ENCODE assay signal across 8 mouse cellular contexts in genomic region chr19:3906326-3906725, GRCm38 (mm10). TPM values are rescaled to one million over a fixed set of nuclear protein-coding genes. Genes with fewer than 3 reads are reported as not detected.
DNase-seq lines count a peak whose midpoint lies in the region; ATAC-seq and TF ChIP-seq lines count a peak whose summit lies in the region.

No protein-coding gene starts in this region.

- peak overlapping the region; percentile 93 for H3K27ac ChIP-seq in kidney, embryonic 16.5 days (ENCODE audit: low read length)
- H3K27ac ChIP-seq in hindbrain, postnatal 0 days, result 0 out of 2 replicates have a peak overlapping the region, but pooled peaks have one; percentile 51
- no peak overlapping the region for H3K27ac ChIP-seq in midbrain, postnatal 0 days (ENCODE audit: low read depth, low read length)

- H3K9me3 ChIP-seq in kidney, embryonic 16.5 days (ENCODE audit: low read length), result no peaks in the 10 kb centered on the region
- no peaks in the 10 kb centered on the region for H3K9me3 ChIP-seq in hindbrain, postnatal 0 days (ENCODE audit: low read length)
- H3K9me3 ChIP-seq in midbrain, postnatal 0 days (ENCODE audit: low read length), result no peaks in the 10 kb centered on the region

- H3K27me3 ChIP-seq in kidney, embryonic 16.5 days (ENCODE audit: insufficient read depth, low read length), result no peaks in the 10 kb centered on the region
- H3K27me3 ChIP-seq in hindbrain, postnatal 0 days (ENCODE audit: insufficient read depth, low read length), result no peaks in the 10 kb centered on the region
- H3K27me3 ChIP-seq in midbrain, postnatal 0 days (ENCODE audit: insufficient read depth, low read length), result no peaks in the 10 kb centered on the region

- H3K36me3 ChIP-seq in kidney, embryonic 16.5 days (ENCODE audit: insufficient read depth, low read length), result peaks cover 56% of the 10 kb centered on the region
- H3K36me3 ChIP-seq in hindbrain, postnatal 0 days (ENCODE audit: insufficient read depth, low read length), result peaks cover 21% of the 10 kb centered on the region
- H3K36me3 ChIP-seq in midbrain, postnatal 0 days (ENCODE audit: insufficient read depth, low read length), result peaks cover 25% of the 10 kb centered on the region; the same call in 1 of the 2 replicates

- WGBS in kidney, embryonic 16.5 days, result 19% methylated on average over 10 of the region's 10 CpGs
- WGBS in hindbrain, postnatal 0 days, result 42% methylated on average over 10 of the region's 10 CpGs
- 56% methylated on average over 10 of the region's 10 CpGs for WGBS in midbrain, postnatal 0 days

- H3K4me1 ChIP-seq in kidney, embryonic 16.5 days (ENCODE audit: insufficient read depth, low read length), result peaks cover 38% of the 10 kb centered on the region
- H3K4me1 ChIP-seq in hindbrain, postnatal 0 days (ENCODE audit: insufficient read depth, low read length), result peaks cover 10% of the 10 kb centered on the region; the same call in 1 of the 2 replicates
- peaks cover 4% of the 10 kb centered on the region; the same call in 1 of the 2 replicates for H3K4me1 ChIP-seq in midbrain, postnatal 0 days (ENCODE audit: insufficient read depth, low read length)

- H3K4me2 ChIP-seq in kidney, embryonic 16.5 days (replicated peaks; ENCODE audit: low read depth, low read length), result peak overlapping the region; percentile 83
- peak overlapping the region; percentile 81 for H3K4me2 ChIP-seq in hindbrain, postnatal 0 days (ENCODE audit: low read depth, low read length)
- peak overlapping the region; percentile 86 for H3K4me2 ChIP-seq in midbrain, postnatal 0 days (ENCODE audit: low read depth, low read length, poor library complexity, severe bottlenecking)

- H3K4me3 ChIP-seq in kidney, embryonic 16.5 days (ENCODE audit: low read length), result peak overlapping the region; percentile 70
- H3K4me3 ChIP-seq in hindbrain, postnatal 0 days (ENCODE audit: low read length), result peak overlapping the region; percentile 46
- peak overlapping the region; percentile 44 for H3K4me3 ChIP-seq in midbrain, postnatal 0 days (ENCODE audit: low read depth, low read length)

- TF ChIP-seq CTCF in hindbrain, postnatal 0 days (IDR thresholded peaks at IDR 0.05; ENCODE audit: low read depth), result no peak
- TF ChIP-seq CTCF in midbrain, postnatal 0 days (IDR thresholded peaks at IDR 0.05), result no peak

- no peak for DNase-seq in kidney, adult 18-20 months
- DNase-seq in NIH3T3 (ENCODE audit: low read depth), result peak; percentile 45
- no peak for DNase-seq in hindbrain, postnatal 0 days (ENCODE audit: low spot score)
- no peak for DNase-seq in midbrain, postnatal 0 days (ENCODE audit: low spot score)
- DNase-seq in frontal cortex, postnatal 25 days (ENCODE audit: low spot score in 2 of 2), result no peak
- no peak for DNase-seq in ovary, postnatal 10 days (ENCODE audit: low spot score)

- H3K9ac ChIP-seq in kidney, embryonic 16.5 days (replicated peaks; ENCODE audit: low read length), result peak overlapping the region; percentile 78
- peak overlapping the region; percentile 53 for H3K9ac ChIP-seq in hindbrain, postnatal 0 days (replicated peaks; ENCODE audit: low read length)
- peak overlapping the region; percentile 54 for H3K9ac ChIP-seq in midbrain, postnatal 0 days (replicated peaks; ENCODE audit: low read length, poor library complexity, severe bottlenecking)

- 0 out of 2 replicates have a peak, but pooled peaks have one; percentile 1 for ATAC-seq in kidney, embryonic 16.5 days (ENCODE audit: low FRiP score, low TSS enrichment)
- ATAC-seq in hindbrain, postnatal 0 days, result 0 out of 2 replicates have a peak, but pooled peaks have one; percentile 10
- no peak for ATAC-seq in midbrain, postnatal 0 days (ENCODE audit: low FRiP score)
- ATAC-seq in megakaryocyte progenitor cell, adult 5-6 weeks (replicated peaks; ENCODE audit: poor library complexity), result no peak

RNA-seq across cellular contexts. Expression of gene Tcirg1, which starts 0.6 kb away (rescaled TPM):
- polyA plus RNA-seq in kidney, embryonic 16.5 days (2015; fragmentation: Nextera tagmentation; extraction: Ambion mirVana), result 56.1 and 62.7 TPM in 2 replicates
- total RNA-seq in hindbrain, postnatal 0 days (2014; rRNA removed), result 35.4 and 44.0 TPM in 2 replicates
- polyA plus RNA-seq in hindbrain, postnatal 0 days (2015; fragmentation: Nextera tagmentation; extraction: Ambion mirVana), result 16.8 and 17.3 TPM in 2 replicates
- 26.0 and 37.5 TPM in 2 replicates for total RNA-seq in midbrain, postnatal 0 days (2014; rRNA removed)
- polyA plus RNA-seq in midbrain, postnatal 0 days (2015; fragmentation: Nextera tagmentation; extraction: Ambion mirVana), result 13.2 and 14.1 TPM in 2 replicates
- 122 and 178 TPM in 2 replicates for total RNA-seq in megakaryocyte progenitor cell, adult 5-6 weeks (2015)
- 208 and 211 TPM in 2 replicates for total RNA-seq in megakaryocyte progenitor cell, adult 5-6 weeks (2017)

RNA-seq across cellular contexts. Expression of gene Ndufs8, which starts 6.2 kb away (rescaled TPM):
- polyA plus RNA-seq in kidney, embryonic 16.5 days (2015; fragmentation: Nextera tagmentation; extraction: Ambion mirVana), result 365 and 401 TPM in 2 replicates
- total RNA-seq in hindbrain, postnatal 0 days (2014; rRNA removed), result 212 and 221 TPM in 2 replicates
- 366 and 367 TPM in 2 replicates for polyA plus RNA-seq in hindbrain, postnatal 0 days (2015; fragmentation: Nextera tagmentation; extraction: Ambion mirVana)
- total RNA-seq in midbrain, postnatal 0 days (2014; rRNA removed), result 165 and 197 TPM in 2 replicates
- polyA plus RNA-seq in midbrain, postnatal 0 days (2015; fragmentation: Nextera tagmentation; extraction: Ambion mirVana), result 292 and 333 TPM in 2 replicates
- 239 and 257 TPM in 2 replicates for total RNA-seq in megakaryocyte progenitor cell, adult 5-6 weeks (2015)
- total RNA-seq in megakaryocyte progenitor cell, adult 5-6 weeks (2017), result 65.6 and 86.1 TPM in 2 replicates

RNA-seq across cellular contexts. Expression of gene Aldh3b1, which starts 23.3 kb away (rescaled TPM):
- 3.9 and 5.1 TPM in 2 replicates for polyA plus RNA-seq in kidney, embryonic 16.5 days (2015; fragmentation: Nextera tagmentation; extraction: Ambion mirVana)
- total RNA-seq in hindbrain, postnatal 0 days (2014; rRNA removed), result 2.2 and 3.0 TPM in 2 replicates
- 3.5 and 4.3 TPM in 2 replicates for polyA plus RNA-seq in hindbrain, postnatal 0 days (2015; fragmentation: Nextera tagmentation; extraction: Ambion mirVana)
- 1.3 and 3.7 TPM in 2 replicates for total RNA-seq in midbrain, postnatal 0 days (2014; rRNA removed)
- polyA plus RNA-seq in midbrain, postnatal 0 days (2015; fragmentation: Nextera tagmentation; extraction: Ambion mirVana), result 2.1 and 2.8 TPM in 2 replicates
- 5.0 and 6.9 TPM in 2 replicates for total RNA-seq in megakaryocyte progenitor cell, adult 5-6 weeks (2015)
- total RNA-seq in megakaryocyte progenitor cell, adult 5-6 weeks (2017), result 10.5 and 12.6 TPM in 2 replicates

RNA-seq across cellular contexts. Expression of gene Unc93b1, which starts 28.7 kb away (rescaled TPM):
- polyA plus RNA-seq in kidney, embryonic 16.5 days (2015; fragmentation: Nextera tagmentation; extraction: Ambion mirVana), result 19.4 and 23.1 TPM in 2 replicates
- total RNA-seq in hindbrain, postnatal 0 days (2014; rRNA removed), result 12.8 and 19.9 TPM in 2 replicates
- polyA plus RNA-seq in hindbrain, postnatal 0 days (2015; fragmentation: Nextera tagmentation; extraction: Ambion mirVana), result 15.3 and 16.3 TPM in 2 replicates
- 13.0 and 23.2 TPM in 2 replicates for total RNA-seq in midbrain, postnatal 0 days (2014; rRNA removed)
- polyA plus RNA-seq in midbrain, postnatal 0 days (2015; fragmentation: Nextera tagmentation; extraction: Ambion mirVana), result 11.2 and 12.4 TPM in 2 replicates
- 95.9 and 111 TPM in 2 replicates for total RNA-seq in megakaryocyte progenitor cell, adult 5-6 weeks (2015)
- total RNA-seq in megakaryocyte progenitor cell, adult 5-6 weeks (2017), result 175 and 202 TPM in 2 replicates

RNA-seq across cellular contexts. Expression of gene Aldh3b3, which starts 52.1 kb away (rescaled TPM):
- polyA plus RNA-seq in kidney, embryonic 16.5 days (2015; fragmentation: Nextera tagmentation; extraction: Ambion mirVana), result not detected in 2 replicates
- total RNA-seq in hindbrain, postnatal 0 days (2014; rRNA removed), result not detected in 2 replicates
- polyA plus RNA-seq in hindbrain, postnatal 0 days (2015; fragmentation: Nextera tagmentation; extraction: Ambion mirVana), result not detected in 2 replicates
- total RNA-seq in midbrain, postnatal 0 days (2014; rRNA removed), result not detected in 2 replicates
- polyA plus RNA-seq in midbrain, postnatal 0 days (2015; fragmentation: Nextera tagmentation; extraction: Ambion mirVana), result not detected in 2 replicates
- total RNA-seq in megakaryocyte progenitor cell, adult 5-6 weeks (2015), result 0.32 and 0.71 TPM in 2 replicates
- total RNA-seq in megakaryocyte progenitor cell, adult 5-6 weeks (2017), result 0.04 and 0.27 TPM in 2 replicates

Comparison
In these comparisons a context has a peak if more than half of its experiments do, and no peak if none do; other contexts are left out.
1. ATAC-seq: peak in kidney, embryonic 16.5 days (single experiment) and hindbrain, postnatal 0 days (single experiment); none in midbrain, postnatal 0 days (single experiment) and megakaryocyte progenitor cell, adult 5-6 weeks (single experiment).
2. Peak in every context shown above with its lines, with median percentiles within 50 percentile points of each other: H3K4me2 ChIP-seq, H3K4me3 ChIP-seq and H3K9ac ChIP-seq.